Mouse (Mus musculus): ENCODE measurements around the gene Tjp3.

GRCm38 (mm10) chr10:81298369-81299100, 7.2 kb upstream of the Tjp3 start:
- TF ChIP-seq CTCF (IDR thresholded peaks at IDR 0.05; ENCODE audit: extremely low read depth, insufficient read length, insufficient replicate concordance, low read depth, low read length): no peak
- no peak for TF ChIP-seq POLR2A (IDR thresholded peaks at IDR 0.05; ENCODE audit: low read depth, low read length)

All from small intestine, adult 2 months (tissue).